25 mouse cellular contexts compared by ENCODE assay signal in the genomic region with DNA sequence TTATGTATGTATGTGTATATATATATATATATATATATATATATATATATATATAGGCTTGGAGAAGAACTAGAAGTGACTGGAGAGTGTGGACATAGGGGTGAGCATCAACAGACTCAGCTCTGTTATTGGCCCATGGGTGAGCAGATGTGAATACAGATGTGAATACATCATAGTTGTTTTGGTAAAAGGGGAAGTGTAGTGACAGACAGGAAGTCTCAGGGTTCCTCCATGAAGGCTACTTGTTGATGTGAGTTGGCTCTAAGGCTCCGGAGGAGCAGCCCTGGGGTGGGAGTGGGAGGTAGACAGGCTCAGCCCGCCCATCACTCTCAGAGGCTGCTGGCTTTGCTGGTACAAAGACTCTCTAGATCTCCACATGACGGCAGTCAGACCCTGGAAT. TPM values are rescaled to one million over a fixed set of nuclear protein-coding genes. Genes with fewer than 3 reads are reported as not detected.
DNase-seq lines count a peak whose midpoint lies in the region; ATAC-seq lines count a peak whose summit lies in the region.
"Had no signal": no experiment of that assay in that cellular context is flagged by ENCODE, and none has a peak within 500 bp of the region (broad histone marks: within the 10 kb centered on the region; RNA-seq: fewer than 3 reads in every experiment).

No protein-coding gene starts in this region.

- H3K27me3 ChIP-seq in intestine, embryonic 16.5 days (replicated peaks; ENCODE audit: control insufficient read depth, insufficient read depth, low read length): no peaks in the 10 kb centered on the region
- no peaks in the 10 kb centered on the region for H3K27me3 ChIP-seq in intestine, embryonic 15.5 days (replicated peaks)
- H3K27me3 ChIP-seq: forebrain, embryonic 13.5 days; hindbrain, embryonic 13.5 days; liver, embryonic 13.5 days; midbrain, embryonic 15.5 days; neural tube, embryonic 15.5 days had no signal

- peak; percentile 4 to 5 for DNase-seq in B cell, adult 2 months
- no peak for DNase-seq in ovary, postnatal 14 days (ENCODE audit: low spot score)
- no peak for DNase-seq in layer of hippocampus, postnatal 25 days (ENCODE audit: extremely low spot score in 1 of 2, low spot score in 1 of 2)
- no peak for DNase-seq in adrenal gland, postnatal 4 days (ENCODE audit: low spot score in 2 of 2)
- DNase-seq: gastrocnemius, postnatal 25 days; kidney, adult 11 months; liver, embryonic 13.5 days; right cerebral cortex, adult 18-20 months; spleen, adult 18-20 months had no signal

- 57% methylated on average over 3 of the region's 3 CpGs for WGBS in intestine, embryonic 16.5 days
- 54% methylated on average over 3 of the region's 3 CpGs for WGBS in intestine, embryonic 15.5 days

- no peak overlapping the region for H3K4me3 ChIP-seq in intestine, embryonic 16.5 days (ENCODE audit: low read length)
- no peak overlapping the region for H3K4me3 ChIP-seq in intestine, embryonic 15.5 days (replicated peaks)
- H3K4me3 ChIP-seq: forebrain, embryonic 13.5 days; heart, adult 2 months; heart, embryonic 13.5 days; hindbrain, embryonic 13.5 days; limb, embryonic 10.5 days; limb, embryonic 15.5 days; liver, embryonic 13.5 days; midbrain, embryonic 10.5 days; midbrain, embryonic 15.5 days; neural tube, embryonic 15.5 days had no signal

- peak overlapping the region; percentile 9; the same call in 1 of the 2 replicates for H3K27ac ChIP-seq in intestine, embryonic 16.5 days (ENCODE audit: low read length)
- no peak overlapping the region for H3K27ac ChIP-seq in intestine, embryonic 15.5 days
- H3K27ac ChIP-seq: forebrain, embryonic 13.5 days; heart, adult 2 months; heart, embryonic 13.5 days; hindbrain, embryonic 13.5 days; limb, embryonic 10.5 days; limb, embryonic 15.5 days; liver, embryonic 13.5 days; macrophage; midbrain, embryonic 10.5 days; midbrain, embryonic 15.5 days; neural tube, embryonic 15.5 days had no signal

- ATAC-seq in intestine, embryonic 16.5 days: no peak
- no peak for ATAC-seq in intestine, embryonic 15.5 days
- peak; percentile 72 for ATAC-seq in common myeloid progenitor, adult 5-6 weeks (replicated peaks; ENCODE audit: low read depth, poor library complexity, severe bottlenecking)
- peak; percentile 37; the same call in 1 of the 2 replicates for ATAC-seq in neutrophil, adult 5-6 weeks (ENCODE audit: extremely low read depth, insufficient number of reproducible peaks, low FRiP score, poor library complexity, severe bottlenecking)
- ATAC-seq: activated CD4-positive, CD25-positive, alpha-beta regulatory T cell, adult 4 months; forebrain, embryonic 13.5 days; midbrain, embryonic 15.5 days had no signal

- peaks cover 16% of the 10 kb centered on the region for H3K4me1 ChIP-seq in intestine, embryonic 16.5 days (ENCODE audit: control insufficient read depth, insufficient read depth, low read length)
- peaks cover 13% of the 10 kb centered on the region for H3K4me1 ChIP-seq in intestine, embryonic 15.5 days (replicated peaks)
- H3K4me1 ChIP-seq: midbrain, embryonic 15.5 days had no signal

- H3K9me3 ChIP-seq in intestine, embryonic 16.5 days (ENCODE audit: control insufficient read depth, low read length): no peaks in the 10 kb centered on the region
- no peaks in the 10 kb centered on the region for H3K9me3 ChIP-seq in intestine, embryonic 15.5 days
- H3K9me3 ChIP-seq: forebrain, embryonic 13.5 days; heart, embryonic 13.5 days; hindbrain, embryonic 13.5 days; limb, embryonic 10.5 days; limb, embryonic 15.5 days; liver, embryonic 13.5 days; midbrain, embryonic 10.5 days; midbrain, embryonic 15.5 days; neural tube, embryonic 15.5 days had no signal

- no peak overlapping the region for H3K4me2 ChIP-seq in intestine, embryonic 16.5 days (ENCODE audit: low read depth, low read length)
- H3K4me2 ChIP-seq in intestine, embryonic 15.5 days (replicated peaks): no peak overlapping the region
- H3K4me2 ChIP-seq: forebrain, embryonic 13.5 days; heart, embryonic 13.5 days; hindbrain, embryonic 13.5 days; limb, embryonic 15.5 days; liver, embryonic 13.5 days; midbrain, embryonic 15.5 days; neural tube, embryonic 15.5 days had no signal

- H3K9ac ChIP-seq in intestine, embryonic 16.5 days (ENCODE audit: low read depth, low read length): no peak overlapping the region
- no peak overlapping the region for H3K9ac ChIP-seq in intestine, embryonic 15.5 days
- H3K9ac ChIP-seq: forebrain, embryonic 13.5 days; heart, embryonic 13.5 days; hindbrain, embryonic 13.5 days; limb, embryonic 15.5 days; liver, embryonic 13.5 days; midbrain, embryonic 15.5 days; neural tube, embryonic 15.5 days had no signal

- H3K36me3 ChIP-seq in intestine, embryonic 16.5 days (ENCODE audit: control insufficient read depth, insufficient read depth, low read length): no peaks in the 10 kb centered on the region
- H3K36me3 ChIP-seq in intestine, embryonic 15.5 days: no peaks in the 10 kb centered on the region
- H3K36me3 ChIP-seq: heart, embryonic 13.5 days; hindbrain, embryonic 13.5 days; limb, embryonic 10.5 days; limb, embryonic 15.5 days; liver, embryonic 13.5 days; midbrain, embryonic 10.5 days; midbrain, embryonic 15.5 days; neural tube, embryonic 15.5 days had no signal

RNA-seq across cellular contexts. Expression of a gene that starts 30.6 kb away (rescaled TPM):
- 26.1 and 28.0 TPM in 2 replicates for polyA plus RNA-seq in intestine, embryonic 16.5 days (2015; fragmentation: Nextera tagmentation; extraction: Ambion mirVana)
- polyA plus RNA-seq in intestine, embryonic 15.5 days (2015; fragmentation: Nextera tagmentation; extraction: Ambion mirVana): 26.2 and 27.3 TPM in 2 replicates
- total RNA-seq in common myeloid progenitor, adult 5-6 weeks (2017): not detected in 2 replicates
- total RNA-seq in neutrophil, adult 5-6 weeks (2017): not detected in 2 replicates
- 100 to 1,000 TPM; 132 to 135 TPM for total RNA-seq in layer of hippocampus, postnatal 25 days (2021)
- total RNA-seq in adrenal gland, postnatal 4 days (2021): 1,000 to 10,000 TPM; 1,913 to 1,920 TPM
- total RNA-seq: gastrocnemius, adult 18-20 months; gastrocnemius, postnatal 25 days; heart, adult 2 months had no signal
- polyA plus RNA-seq: activated CD4-positive, CD25-positive, alpha-beta regulatory T cell, adult 4 months; macrophage had no signal

RNA-seq across cellular contexts. Expression of a gene that starts 55.3 kb away (rescaled TPM):
- 31.3 and 32.1 TPM in 2 replicates for polyA plus RNA-seq in intestine, embryonic 16.5 days (2015; fragmentation: Nextera tagmentation; extraction: Ambion mirVana)
- 30.0 and 33.1 TPM in 2 replicates for polyA plus RNA-seq in intestine, embryonic 15.5 days (2015; fragmentation: Nextera tagmentation; extraction: Ambion mirVana)
- 76.9 and 81.0 TPM in 2 replicates for total RNA-seq in common myeloid progenitor, adult 5-6 weeks (2017)
- total RNA-seq in neutrophil, adult 5-6 weeks (2017): 86.0 and 93.7 TPM in 2 replicates
- 10 to 100 TPM; 25.6 to 27.1 TPM for total RNA-seq in layer of hippocampus, postnatal 25 days (2021)
- 10 to 100 TPM; 41.2 to 41.6 TPM for total RNA-seq in adrenal gland, postnatal 4 days (2021)

Comparison
In these comparisons a context has a peak if more than half of its experiments do, and no peak if none do; other contexts are left out.
1. ATAC-seq: peak in common myeloid progenitor, adult 5-6 weeks (single experiment) and neutrophil, adult 5-6 weeks (single experiment); none in intestine, embryonic 16.5 days (single experiment) and intestine, embryonic 15.5 days (single experiment).
2. DNase-seq: peak in B cell, adult 2 months (2 of 2); none in ovary, postnatal 14 days (single experiment), layer of hippocampus, postnatal 25 days (0 of 2) and adrenal gland, postnatal 4 days (0 of 2).
3. RNA of a gene that starts 30.6 kb away (total RNA-seq): 1,913 to 1,920 TPM in adrenal gland, postnatal 4 days and 132 to 135 TPM in layer of hippocampus, postnatal 25 days; not detected in common myeloid progenitor, adult 5-6 weeks and not detected in neutrophil, adult 5-6 weeks; every median in the first group is over 100 times any median in the second.